Mouse (Mus musculus): Measurements from ENCODE around the gene Klf6. TPM values are rescaled to one million over a fixed set of nuclear protein-coding genes. Genes with fewer than 3 reads are reported as not detected.

Klf6 gene
- polyA plus RNA-seq, 1 experiment = 11.8 TPM

GRCm38 (mm10) chr13:5890035-5890434 is 28.8 kb downstream of the Klf6 start:
- no peak for DNase-seq
- Histone ChIP-seq H3K27me3 (ENCODE audit: control insufficient read depth, insufficient read depth, low read length) (no peaks in the 10 kb centered on the region), H3K4me3 (replicated peaks; ENCODE audit: insufficient read depth, low read depth, low read length) (no peak overlapping the region), H3K4me1 (ENCODE audit: control insufficient read depth, insufficient read depth, low read length) (no peaks in the 10 kb centered on the region), H3K27ac (ENCODE audit: insufficient read depth, low read length) (no peak overlapping the region)
- TF ChIP-seq CTCF (IDR thresholded peaks at IDR 0.05; ENCODE audit: borderline replicate concordance, insufficient read depth, low read depth, low read length) (no peak), POLR2A (IDR thresholded peaks at IDR 0.05; ENCODE audit: borderline replicate concordance, insufficient read depth, low read length) (no peak)
- WGBS = 76% methylated on average over 3 of the region's 3 CpGs

GRCm38 (mm10) chr13:5892684-5893447 is 31.6 kb downstream of the Klf6 start:
- H3K27me3 ChIP-seq (ENCODE audit: control insufficient read depth, insufficient read depth, low read length) = no peaks in the 10 kb centered on the region
- no peak overlapping the region for H3K27ac ChIP-seq (ENCODE audit: insufficient read depth, low read length)
- TF ChIP-seq POLR2A (IDR thresholded peaks at IDR 0.05; ENCODE audit: borderline replicate concordance, insufficient read depth, low read length) = no peak
- TF ChIP-seq CTCF (IDR thresholded peaks at IDR 0.05; ENCODE audit: borderline replicate concordance, insufficient read depth, low read depth, low read length) = no peak
- no peaks in the 10 kb centered on the region for H3K4me1 ChIP-seq (ENCODE audit: control insufficient read depth, insufficient read depth, low read length)
- DNase-seq = no peak
- 88% methylated on average over 9 of the region's 9 CpGs for WGBS
- H3K4me3 ChIP-seq (replicated peaks; ENCODE audit: insufficient read depth, low read depth, low read length) = no peak overlapping the region

GRCm38 (mm10) chr13:5894910-5895309 is 33.6 kb downstream of the Klf6 start:
- no peak for DNase-seq
- 82% methylated on average over 3 of the region's 3 CpGs for WGBS
- no peak overlapping the region for H3K4me3 ChIP-seq (replicated peaks; ENCODE audit: insufficient read depth, low read depth, low read length)
- H3K27me3 ChIP-seq (ENCODE audit: control insufficient read depth, insufficient read depth, low read length) = no peaks in the 10 kb centered on the region
- H3K4me1 ChIP-seq (ENCODE audit: control insufficient read depth, insufficient read depth, low read length) = no peaks in the 10 kb centered on the region
- H3K27ac ChIP-seq (ENCODE audit: insufficient read depth, low read length) = no peak overlapping the region
- no peak for TF ChIP-seq CTCF (IDR thresholded peaks at IDR 0.05; ENCODE audit: borderline replicate concordance, insufficient read depth, low read depth, low read length)
- TF ChIP-seq POLR2A (IDR thresholded peaks at IDR 0.05; ENCODE audit: borderline replicate concordance, insufficient read depth, low read length) = no peak

DNA sequence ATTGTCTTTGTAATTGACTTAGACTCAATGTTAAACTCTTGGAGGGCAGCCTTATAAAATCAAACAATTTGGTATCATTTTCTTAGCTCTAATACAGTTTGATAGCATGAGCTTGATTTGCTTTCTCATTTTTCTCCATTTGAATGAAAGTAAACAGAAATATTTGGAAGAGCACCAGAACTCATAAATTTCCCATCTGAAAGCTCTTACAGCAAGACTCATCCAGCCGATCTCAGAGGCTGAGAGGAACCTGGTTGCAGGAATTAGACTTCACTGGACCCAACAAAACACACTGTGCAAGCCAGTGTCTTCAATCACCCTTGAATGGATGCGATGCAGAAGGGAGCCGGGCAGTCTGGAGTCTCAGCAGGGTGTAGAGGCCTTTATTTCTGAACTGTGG is 34.6 kb downstream of the Klf6 start:
- H3K27me3 ChIP-seq (ENCODE audit: control insufficient read depth, insufficient read depth, low read length) = no peaks in the 10 kb centered on the region
- H3K4me1 ChIP-seq (ENCODE audit: control insufficient read depth, insufficient read depth, low read length) = no peaks in the 10 kb centered on the region
- 10% methylated on average over 3 of the region's 3 CpGs for WGBS
- DNase-seq = no peak
- TF ChIP-seq POLR2A (IDR thresholded peaks at IDR 0.05; ENCODE audit: borderline replicate concordance, insufficient read depth, low read length) (no peak), CTCF (IDR thresholded peaks at IDR 0.05; ENCODE audit: borderline replicate concordance, insufficient read depth, low read depth, low read length) (no peak)
- H3K27ac ChIP-seq (ENCODE audit: insufficient read depth, low read length) = no peak overlapping the region
- H3K4me3 ChIP-seq (replicated peaks; ENCODE audit: insufficient read depth, low read depth, low read length) = no peak overlapping the region

DNA sequence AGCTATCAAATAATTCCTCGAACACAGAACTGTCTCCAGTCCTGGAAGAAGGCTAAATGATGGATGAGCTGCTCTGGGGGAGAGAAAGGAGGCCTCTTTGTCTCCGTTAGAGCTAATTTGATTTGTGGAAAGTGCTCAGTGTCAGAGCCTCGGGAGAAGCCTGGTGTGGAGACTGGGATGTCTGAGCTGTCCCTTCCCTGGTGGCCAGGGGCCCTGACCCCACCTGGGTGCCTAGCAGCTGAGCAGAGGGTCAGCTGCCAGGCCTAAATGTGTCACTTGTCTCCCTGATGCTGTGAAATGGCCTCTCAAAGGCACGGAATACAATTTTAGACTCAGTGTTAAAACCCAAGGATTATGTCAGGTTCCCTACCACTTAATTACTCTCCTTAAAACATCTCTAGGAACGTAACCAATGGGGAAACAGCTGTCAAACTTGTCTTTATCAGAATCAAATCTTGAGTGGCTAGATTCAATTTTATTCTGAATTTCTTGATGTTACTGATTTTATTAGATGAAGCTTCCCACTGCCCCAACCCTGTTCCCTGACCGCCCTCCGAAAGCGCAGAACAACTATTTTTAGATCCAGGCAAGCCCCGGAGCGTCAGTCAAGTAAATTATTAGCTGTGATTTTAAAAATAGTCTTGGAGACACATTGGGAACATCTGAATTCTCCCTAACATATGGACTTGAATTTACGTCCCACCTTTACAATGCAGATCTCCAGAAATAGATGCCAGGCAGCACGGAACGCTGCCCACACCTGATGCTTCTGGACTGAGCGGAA is 36.1 kb downstream of the Klf6 start:
- 75% methylated on average over 14 of the region's 14 CpGs for WGBS
- Histone ChIP-seq H3K27ac (ENCODE audit: insufficient read depth, low read length) (no peak overlapping the region), H3K4me1 (ENCODE audit: control insufficient read depth, insufficient read depth, low read length) (no peaks in the 10 kb centered on the region), H3K27me3 (ENCODE audit: control insufficient read depth, insufficient read depth, low read length) (no peaks in the 10 kb centered on the region), H3K4me3 (replicated peaks; ENCODE audit: insufficient read depth, low read depth, low read length) (no peak overlapping the region)
- TF ChIP-seq POLR2A (IDR thresholded peaks at IDR 0.05; ENCODE audit: borderline replicate concordance, insufficient read depth, low read length) (no peak), CTCF (IDR thresholded peaks at IDR 0.05; ENCODE audit: borderline replicate concordance, insufficient read depth, low read depth, low read length) (no peak)
- no peak for DNase-seq

GRCm38 (mm10) chr13:5899021-5899420 is 37.7 kb downstream of the Klf6 start:
- 81% methylated on average over 1 of the region's 1 CpGs for WGBS
- TF ChIP-seq CTCF (IDR thresholded peaks at IDR 0.05; ENCODE audit: borderline replicate concordance, insufficient read depth, low read depth, low read length) (no peak), POLR2A (IDR thresholded peaks at IDR 0.05; ENCODE audit: borderline replicate concordance, insufficient read depth, low read length) (no peak)
- H3K4me3 ChIP-seq (replicated peaks; ENCODE audit: insufficient read depth, low read depth, low read length) = no peak overlapping the region
- DNase-seq = no peak
- no peaks in the 10 kb centered on the region for H3K4me1 ChIP-seq (ENCODE audit: control insufficient read depth, insufficient read depth, low read length)
- H3K27me3 ChIP-seq (ENCODE audit: control insufficient read depth, insufficient read depth, low read length) = no peaks in the 10 kb centered on the region
- H3K27ac ChIP-seq (ENCODE audit: insufficient read depth, low read length) = no peak overlapping the region

DNA sequence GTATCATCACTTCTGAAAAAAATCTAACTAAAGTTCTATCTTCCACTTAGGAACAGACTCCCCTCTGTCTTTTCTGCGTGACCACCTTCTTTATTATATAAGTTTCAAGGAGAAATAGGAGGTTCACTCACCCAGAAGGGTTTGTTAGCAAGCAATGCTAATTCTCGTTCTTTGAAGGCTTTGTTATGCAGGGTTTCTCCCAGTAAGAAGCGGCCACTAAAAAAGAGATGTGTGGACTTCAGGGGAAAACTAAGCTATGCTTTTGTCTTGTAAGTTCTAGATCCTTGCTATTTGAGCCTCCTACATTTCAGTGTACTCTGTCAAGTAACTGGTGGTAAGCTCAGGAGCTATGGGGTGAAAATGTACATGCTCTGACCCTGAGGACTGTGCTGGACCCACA is 38.4 kb downstream of the Klf6 start:
- no peak overlapping the region for H3K27ac ChIP-seq (ENCODE audit: insufficient read depth, low read length)
- H3K27me3 ChIP-seq (ENCODE audit: control insufficient read depth, insufficient read depth, low read length) = no peaks in the 10 kb centered on the region
- H3K4me1 ChIP-seq (ENCODE audit: control insufficient read depth, insufficient read depth, low read length) = no peaks in the 10 kb centered on the region
- H3K4me3 ChIP-seq (replicated peaks; ENCODE audit: insufficient read depth, low read depth, low read length) = no peak overlapping the region
- TF ChIP-seq CTCF (IDR thresholded peaks at IDR 0.05; ENCODE audit: borderline replicate concordance, insufficient read depth, low read depth, low read length) (no peak), POLR2A (IDR thresholded peaks at IDR 0.05; ENCODE audit: borderline replicate concordance, insufficient read depth, low read length) (no peak)
- no peak for DNase-seq
- 55% methylated on average over 3 of the region's 3 CpGs for WGBS

DNA sequence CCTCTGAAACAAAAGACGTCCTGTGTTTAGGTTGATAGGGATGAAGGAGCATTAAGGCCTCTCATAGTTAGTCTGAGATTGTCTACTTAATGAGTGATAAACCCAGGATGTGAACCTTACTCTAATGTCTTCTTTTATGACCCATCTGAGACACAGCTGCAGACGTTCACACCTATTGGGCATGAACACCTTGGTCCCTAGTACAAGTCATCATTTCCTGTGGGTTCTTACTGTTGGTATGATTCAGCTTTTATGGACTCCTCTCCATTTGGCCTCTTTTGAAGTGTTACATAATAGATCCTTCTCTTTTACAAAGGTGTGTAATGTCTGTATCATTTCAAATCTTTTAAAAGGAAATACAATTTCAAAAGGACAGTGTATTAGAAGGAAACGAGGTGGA is 51.9 kb downstream of the Klf6 start:
- 79% methylated on average over 3 of the region's 3 CpGs for WGBS
- TF ChIP-seq CTCF (IDR thresholded peaks at IDR 0.05; ENCODE audit: borderline replicate concordance, insufficient read depth, low read depth, low read length) (no peak), POLR2A (IDR thresholded peaks at IDR 0.05; ENCODE audit: borderline replicate concordance, insufficient read depth, low read length) (no peak)
- no peak overlapping the region for H3K4me3 ChIP-seq (replicated peaks; ENCODE audit: insufficient read depth, low read depth, low read length)
- H3K27ac ChIP-seq (ENCODE audit: insufficient read depth, low read length) = no peak overlapping the region
- H3K27me3 ChIP-seq (ENCODE audit: control insufficient read depth, insufficient read depth, low read length) = no peaks in the 10 kb centered on the region
- DNase-seq = no peak
- no peaks in the 10 kb centered on the region for H3K4me1 ChIP-seq (ENCODE audit: control insufficient read depth, insufficient read depth, low read length)
